Comparison of ENCODE assay signal across 17 mouse cellular contexts in the genomic region with DNA sequence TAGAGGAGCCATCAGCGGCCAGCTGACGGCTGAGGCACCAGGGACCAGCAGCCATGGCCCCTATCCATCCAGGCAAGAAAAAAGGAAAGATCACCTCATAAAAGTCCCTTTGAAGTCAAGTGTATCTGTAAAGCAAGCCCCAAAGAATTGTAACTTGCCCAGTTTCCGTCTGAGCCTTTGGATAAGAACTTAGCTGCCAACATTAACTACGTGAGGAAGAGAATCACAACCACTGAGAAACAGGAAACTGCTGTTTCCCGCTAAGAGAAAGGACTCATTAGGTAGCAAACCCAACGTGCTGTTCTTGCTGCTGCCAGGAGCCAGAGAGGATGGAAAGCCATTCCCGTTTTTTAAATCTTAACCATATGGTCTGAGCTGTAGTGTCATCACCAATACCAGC.
DNase-seq lines count a peak whose midpoint lies in the region; ATAC-seq lines count a peak whose summit lies in the region.
"Had no signal": no experiment of that assay in that cellular context is flagged by ENCODE, and none has a peak within 500 bp of the region (broad histone marks: within the 10 kb centered on the region; RNA-seq: fewer than 3 reads in every experiment).

No protein-coding gene starts in this region.

- peak; percentile 21 for DNase-seq in embryonic facial prominence, embryonic 14.5 days (ENCODE audit: low spot score)
- DNase-seq in embryonic facial prominence, embryonic 10.5 days (ENCODE audit: low spot score): no peak
- DNase-seq in B cell, adult 2 months: no peak
- DNase-seq: cerebellum, postnatal 25 days; kidney, adult 9 months; layer of hippocampus, adult 9-11 months; liver, embryonic 13.5 days; thymus, adult 2 months had no signal

- H3K27ac ChIP-seq in embryonic facial prominence, embryonic 14.5 days (replicated peaks; ENCODE audit: low read depth, low read length): no peak overlapping the region
- H3K27ac ChIP-seq in embryonic facial prominence, embryonic 10.5 days (replicated peaks): no peak overlapping the region
- H3K27ac ChIP-seq in hindbrain, embryonic 15.5 days (replicated peaks): 0 out of 2 replicates have a peak overlapping the region, but pooled peaks have one; percentile 10
- no peak overlapping the region for H3K27ac ChIP-seq in hindbrain, embryonic 13.5 days
- H3K27ac ChIP-seq: forebrain, embryonic 13.5 days; hindbrain, postnatal 0 days; liver, embryonic 13.5 days had no signal

- no peaks in the 10 kb centered on the region for H3K27me3 ChIP-seq in embryonic facial prominence, embryonic 14.5 days (replicated peaks; ENCODE audit: control insufficient read depth, insufficient read depth, low read length)
- no peaks in the 10 kb centered on the region for H3K27me3 ChIP-seq in embryonic facial prominence, embryonic 10.5 days (replicated peaks; ENCODE audit: low read depth, poor library complexity, severe bottlenecking)
- H3K27me3 ChIP-seq in hindbrain, embryonic 15.5 days: no peaks in the 10 kb centered on the region
- H3K27me3 ChIP-seq in hindbrain, embryonic 13.5 days: no peaks in the 10 kb centered on the region
- peaks cover 10% of the 10 kb centered on the region for H3K27me3 ChIP-seq in megakaryocyte, embryonic 14.5 days (replicated peaks)
- H3K27me3 ChIP-seq: forebrain, embryonic 13.5 days; liver, embryonic 13.5 days; Patski had no signal

- no peaks in the 10 kb centered on the region for H3K4me1 ChIP-seq in embryonic facial prominence, embryonic 14.5 days (ENCODE audit: control insufficient read depth, insufficient read depth, low read length)
- peaks cover 16% of the 10 kb centered on the region for H3K4me1 ChIP-seq in embryonic facial prominence, embryonic 10.5 days
- H3K4me1 ChIP-seq in hindbrain, embryonic 15.5 days (replicated peaks): no peaks in the 10 kb centered on the region
- H3K4me1 ChIP-seq in hindbrain, embryonic 13.5 days (replicated peaks): no peaks in the 10 kb centered on the region
- peaks cover 68% of the 10 kb centered on the region for H3K4me1 ChIP-seq in megakaryocyte, embryonic 14.5 days
- H3K4me1 ChIP-seq: forebrain, embryonic 13.5 days had no signal

- ATAC-seq in embryonic facial prominence, embryonic 14.5 days (ENCODE audit: low read depth): no peak
- no peak for ATAC-seq in hindbrain, embryonic 15.5 days (ENCODE audit: low FRiP score, low read depth)
- ATAC-seq in hindbrain, embryonic 13.5 days (ENCODE audit: low FRiP score): no peak
- no peak for ATAC-seq in megakaryocyte, adult 5-6 weeks (ENCODE audit: poor library complexity, severe bottlenecking)
- ATAC-seq in megakaryocyte progenitor cell, adult 5-6 weeks (replicated peaks; ENCODE audit: poor library complexity): peak; percentile 27; the same call in 1 of the 2 replicates
- ATAC-seq: forebrain, embryonic 13.5 days; hindbrain, postnatal 0 days; Patski had no signal

- H3K36me3 ChIP-seq in embryonic facial prominence, embryonic 14.5 days (ENCODE audit: control insufficient read depth, insufficient read depth, low read length): no peaks in the 10 kb centered on the region
- H3K36me3 ChIP-seq in embryonic facial prominence, embryonic 10.5 days (replicated peaks): peaks cover 5% of the 10 kb centered on the region
- H3K36me3 ChIP-seq in hindbrain, embryonic 15.5 days: no peaks in the 10 kb centered on the region
- H3K36me3 ChIP-seq in hindbrain, embryonic 13.5 days: no peaks in the 10 kb centered on the region; the same call in 1 of the 2 replicates
- peaks cover 26% of the 10 kb centered on the region for H3K36me3 ChIP-seq in megakaryocyte, embryonic 14.5 days (replicated peaks; ENCODE audit: low read length)
- H3K36me3 ChIP-seq: liver, embryonic 13.5 days had no signal

- no peaks in the 10 kb centered on the region for H3K9me3 ChIP-seq in embryonic facial prominence, embryonic 14.5 days (ENCODE audit: control insufficient read depth, low read length)
- no peaks in the 10 kb centered on the region for H3K9me3 ChIP-seq in embryonic facial prominence, embryonic 10.5 days
- no peaks in the 10 kb centered on the region for H3K9me3 ChIP-seq in hindbrain, embryonic 15.5 days
- no peaks in the 10 kb centered on the region for H3K9me3 ChIP-seq in hindbrain, embryonic 13.5 days
- no peaks in the 10 kb centered on the region; the same call in 1 of the 2 replicates for H3K9me3 ChIP-seq in megakaryocyte, embryonic 14.5 days
- H3K9me3 ChIP-seq: forebrain, embryonic 13.5 days; liver, embryonic 13.5 days had no signal

- no peak overlapping the region for H3K4me2 ChIP-seq in embryonic facial prominence, embryonic 14.5 days (ENCODE audit: low read depth, low read length)
- no peak overlapping the region for H3K4me2 ChIP-seq in hindbrain, embryonic 15.5 days
- H3K4me2 ChIP-seq in hindbrain, embryonic 13.5 days: no peak overlapping the region
- H3K4me2 ChIP-seq: forebrain, embryonic 13.5 days; liver, embryonic 13.5 days; midbrain, embryonic 11.5 days had no signal

- H3K4me3 ChIP-seq in embryonic facial prominence, embryonic 14.5 days (ENCODE audit: low read depth, low read length): no peak overlapping the region
- H3K4me3 ChIP-seq in embryonic facial prominence, embryonic 10.5 days: no peak overlapping the region
- H3K4me3 ChIP-seq in hindbrain, embryonic 15.5 days: no peak overlapping the region
- H3K4me3 ChIP-seq in hindbrain, embryonic 13.5 days: no peak overlapping the region
- peak overlapping the region; percentile 28 for H3K4me3 ChIP-seq in megakaryocyte, embryonic 14.5 days (replicated peaks)
- H3K4me3 ChIP-seq: forebrain, embryonic 13.5 days; liver, embryonic 13.5 days had no signal

- H3K9ac ChIP-seq in embryonic facial prominence, embryonic 14.5 days (ENCODE audit: low read depth, low read length): no peak overlapping the region
- no peak overlapping the region for H3K9ac ChIP-seq in hindbrain, embryonic 15.5 days
- H3K9ac ChIP-seq in hindbrain, embryonic 13.5 days: no peak overlapping the region
- H3K9ac ChIP-seq: forebrain, embryonic 13.5 days; liver, embryonic 13.5 days had no signal

- 59% methylated on average over 7 of the region's 7 CpGs for WGBS in embryonic facial prominence, embryonic 14.5 days
- WGBS in embryonic facial prominence, embryonic 10.5 days: 79% methylated on average over 7 of the region's 7 CpGs
- WGBS in hindbrain, embryonic 15.5 days: 88% methylated on average over 7 of the region's 7 CpGs
- WGBS in hindbrain, embryonic 13.5 days: 85% methylated on average over 7 of the region's 7 CpGs
